Mouse (Mus musculus) kidney, adult 2 months (tissue): ENCODE measurements around the gene Spsb4.

Experiments
- CTCF ChIP-seq: fragments of 200-500 bp; conservative IDR thresholded peaks from 2 replicates; pipeline ENCODE4 v1.5.1; 2011; ENCODE audit warnings: low read depth, mild to moderate bottlenecking, control low read depth, low read length, moderate library complexity, mixed read lengths; ENCODE audit not compliant: insufficient read depth, insufficient read length
- POLR2A ChIP-seq: fragments of 200-500 bp; IDR thresholded peaks from one replicate; pipeline ENCODE4 v1.6.1; 2011; ENCODE audit warnings: low read depth, low read length, control low read depth

DNA sequence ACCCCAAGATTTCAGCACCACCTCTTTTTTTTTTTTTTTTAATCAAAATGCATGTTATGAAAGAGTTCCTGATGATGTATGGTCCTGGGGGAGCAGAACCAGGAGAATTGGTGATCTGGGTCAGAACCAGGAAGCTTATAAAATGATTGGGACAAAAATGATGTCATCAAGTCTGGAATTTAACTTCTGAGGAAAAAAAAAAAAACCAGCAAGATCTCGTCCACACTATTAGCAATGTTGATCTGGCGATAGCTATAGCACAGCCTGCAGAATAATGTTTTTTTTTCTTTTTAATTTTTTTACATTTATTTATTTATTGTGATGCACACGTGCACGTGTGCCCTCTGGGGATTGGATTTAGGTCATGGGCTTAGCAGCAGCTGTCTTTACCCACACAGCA lies 27.6 kb upstream of the Spsb4 start:
- TF ChIP-seq POLR2A (no peak), CTCF (no peak)
